Mouse (Mus musculus) CD4-positive helper T cell, adult 2 months (primary cell): ENCODE results near the gene Scin.
"Not testable (repeated sequence)": the region's sequence is repeated elsewhere in the genome, so short reads cannot be mapped to it uniquely, and the experiment has no call there.

Experiments used
- DNase-seq: peaks from one replicate; pipeline ENCODE4 v3.0.0-alpha.2; 2012; ENCODE audit warnings: low read depth, missing footprints, low spot score

Gene Scin

DNA sequence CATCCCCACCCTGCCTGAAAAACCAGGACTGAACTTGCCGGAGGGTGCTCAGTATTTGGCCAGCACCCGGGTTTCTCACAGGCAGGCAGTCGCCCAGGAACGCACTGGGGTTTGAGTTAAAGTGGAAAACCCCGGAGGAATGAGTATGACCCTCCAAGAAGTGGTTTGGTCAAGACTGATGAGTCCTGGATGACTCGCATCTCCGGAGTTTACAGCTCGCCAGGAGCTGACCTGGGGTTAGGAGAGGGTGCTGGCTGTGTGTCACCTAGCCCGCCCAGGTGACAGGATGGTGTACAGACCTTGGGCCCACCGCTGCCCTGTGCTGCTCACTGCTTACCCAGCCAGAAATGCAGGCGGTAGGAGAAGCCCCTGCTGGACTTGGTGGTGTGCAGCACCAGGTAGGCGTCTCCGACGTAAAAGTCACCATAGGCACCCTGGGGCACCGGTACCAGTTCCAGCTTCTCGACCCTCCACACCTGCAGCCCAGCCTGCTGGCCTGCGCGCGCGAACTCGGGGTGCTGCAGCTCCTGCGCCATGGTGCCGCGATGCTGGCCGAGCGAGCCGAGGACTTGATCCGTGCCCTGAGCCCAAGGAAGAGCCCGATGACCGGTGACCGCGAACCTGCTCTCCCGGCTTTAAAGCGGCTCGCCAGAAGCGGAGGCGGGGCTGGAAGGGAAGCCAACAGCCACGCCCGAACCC is at the start of gene Scin:
TSS of gene Scin (minus strand) at position 656 of the 699 bp plus-strand sequence.
- peak; percentile 11 for DNase-seq

DNA sequence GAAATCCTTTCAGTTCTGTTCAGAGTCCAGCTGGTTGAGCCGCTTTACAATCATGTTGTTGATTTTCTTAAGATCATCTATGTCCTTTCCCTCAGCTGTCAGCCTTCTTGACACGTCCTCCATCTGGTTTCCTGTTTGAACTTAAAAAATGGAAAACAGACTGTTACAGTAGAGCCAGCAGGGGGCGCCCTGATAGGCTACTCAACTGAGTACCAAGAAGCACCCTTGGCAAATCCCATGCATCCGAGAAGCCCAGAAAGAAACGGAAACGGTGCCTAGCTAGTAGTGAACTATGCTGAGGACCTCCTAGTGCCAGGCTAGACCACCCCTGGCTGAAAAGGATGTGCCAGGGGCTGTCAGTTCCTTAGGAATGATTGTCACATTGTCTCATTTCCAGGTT is 43.1 kb upstream of the Scin start:
- peak; percentile 49 for DNase-seq

DNA sequence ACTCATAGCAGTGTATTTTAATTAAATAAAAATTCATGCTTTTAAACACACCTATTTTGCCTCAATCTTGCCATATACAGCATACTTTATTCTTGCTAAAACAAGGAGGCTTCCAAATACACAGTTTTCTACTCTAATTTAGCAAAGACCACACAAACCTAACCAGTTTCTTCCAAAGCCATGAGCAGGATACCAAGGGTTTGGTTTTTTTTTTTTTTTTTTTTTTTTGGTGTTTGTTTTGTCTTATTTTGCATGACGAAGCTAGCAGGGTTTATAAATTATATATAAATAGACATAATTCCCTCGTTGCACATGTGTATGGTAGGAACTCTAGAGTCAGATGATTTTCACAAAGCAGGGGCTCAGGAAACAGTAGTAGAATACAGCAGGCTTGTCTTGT is 42.1 kb upstream of the Scin start:
- DNase-seq, result no peak

DNA sequence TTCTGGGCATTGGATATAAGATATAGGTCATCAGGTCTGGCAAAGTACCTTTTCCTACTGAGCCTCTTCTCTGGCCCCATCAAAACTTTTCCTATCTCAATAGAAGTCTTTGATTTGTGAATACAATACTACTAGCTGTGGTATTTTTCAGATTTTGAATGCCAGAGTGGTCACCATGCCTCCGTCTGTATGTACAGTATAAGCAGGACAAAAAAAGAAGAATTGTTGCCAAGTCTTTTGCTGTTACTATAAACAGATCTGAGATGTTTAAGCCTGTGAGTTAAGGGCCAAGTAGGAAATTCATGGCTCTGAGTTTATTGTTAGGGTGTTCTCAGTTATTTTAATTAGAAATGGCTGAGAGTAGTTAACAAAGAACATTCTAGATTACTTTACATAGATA is 41.1 kb upstream of the Scin start:
- not testable (repeated sequence) for DNase-seq

DNA sequence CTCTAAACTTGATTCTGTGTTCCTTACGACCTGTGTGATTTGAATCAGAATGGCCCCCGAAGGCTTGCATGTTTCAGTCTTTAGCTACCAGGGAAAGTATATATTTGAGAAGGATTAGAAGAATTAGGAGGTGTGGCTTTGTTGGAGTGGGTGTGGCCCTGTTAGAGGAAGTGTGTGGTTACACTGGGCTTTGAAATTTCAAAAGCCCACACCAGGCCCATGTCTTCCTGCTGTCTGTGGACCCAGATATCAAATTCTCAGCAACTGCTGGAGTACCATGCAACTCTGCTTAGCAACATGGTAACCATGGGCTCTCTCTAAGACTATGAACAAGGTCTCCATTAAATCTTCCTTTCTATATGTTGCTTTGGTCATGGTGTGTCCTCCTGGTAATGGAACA is 37.6 kb upstream of the Scin start:
- no peak for DNase-seq

DNA sequence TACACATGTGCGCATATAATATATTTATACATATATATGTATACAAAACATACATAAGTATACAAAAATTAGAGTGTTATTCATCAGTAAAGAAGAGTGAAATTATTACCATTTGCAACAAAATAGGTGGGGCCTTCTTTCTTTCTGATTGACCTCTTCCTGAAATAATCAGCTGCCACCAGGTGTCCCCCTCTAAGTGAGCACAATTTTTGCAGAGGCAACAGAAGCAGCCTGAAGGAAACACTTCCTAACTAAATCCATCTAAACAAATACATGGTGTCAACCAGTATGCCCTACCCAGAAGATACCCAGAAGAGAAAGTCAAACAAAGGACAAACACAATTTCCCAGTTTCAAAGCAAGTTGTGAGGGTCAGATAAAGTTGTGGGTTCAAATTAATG is 35.6 kb upstream of the Scin start:
- no peak for DNase-seq

DNA sequence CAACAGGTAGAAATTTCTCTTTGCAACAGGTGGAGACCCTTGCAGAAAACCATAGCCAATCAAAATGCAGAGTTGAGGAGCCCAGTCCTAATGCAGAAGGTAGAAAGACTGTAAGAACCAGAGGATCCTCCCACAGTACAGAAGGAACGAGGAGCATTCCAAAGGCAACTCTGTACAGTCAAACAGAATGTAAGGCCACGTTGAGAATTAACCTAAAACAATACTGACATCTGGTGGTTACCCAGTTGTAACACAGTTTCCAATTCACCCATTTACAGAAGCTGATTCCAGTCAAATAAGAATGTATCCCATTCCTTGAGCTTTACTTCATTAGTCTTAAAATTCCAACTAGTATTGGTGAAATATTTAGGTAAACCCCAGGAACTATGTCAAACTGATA is 30.6 kb upstream of the Scin start:
- peak; percentile 32 for DNase-seq

DNA sequence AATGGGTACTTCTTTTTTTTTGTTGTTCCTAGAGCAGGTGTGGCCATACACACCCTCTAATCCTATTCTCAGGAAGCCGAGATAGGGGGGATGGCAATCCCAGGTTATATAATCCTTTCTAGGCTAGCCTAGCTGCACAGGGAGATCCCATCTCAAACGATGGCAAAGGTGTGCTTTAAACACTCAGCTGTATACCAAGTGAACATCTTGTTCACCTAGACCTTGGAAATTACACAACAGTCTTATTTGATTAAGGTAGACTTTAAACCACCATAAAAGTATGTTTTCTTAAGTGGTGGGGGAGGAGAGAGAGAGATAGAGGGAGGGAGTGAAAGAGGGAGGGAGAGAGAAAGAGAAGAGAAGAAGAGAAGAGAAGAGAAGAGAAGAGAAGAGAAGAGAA is 26.7 kb upstream of the Scin start:
- no peak for DNase-seq

DNA sequence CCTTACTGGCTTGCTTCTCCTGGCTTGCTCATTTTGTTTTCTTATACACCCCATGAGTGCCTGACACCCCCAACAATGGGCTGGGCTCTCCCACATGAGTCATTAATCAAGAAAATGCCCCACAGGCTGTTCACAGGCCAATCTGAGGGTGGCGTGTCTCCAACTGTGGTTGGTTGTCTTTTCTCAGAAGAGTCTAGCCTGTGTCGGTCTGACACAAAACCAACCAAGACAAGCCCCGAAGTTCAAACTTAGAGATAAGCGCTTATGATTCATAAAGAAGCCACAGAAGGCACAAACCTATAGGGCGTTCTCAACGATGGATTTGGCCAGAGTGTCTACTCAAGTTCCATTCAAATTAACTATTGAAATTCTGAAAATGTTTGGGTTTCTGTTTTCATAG is 20.2 kb upstream of the Scin start:
- DNase-seq, result no peak

DNA sequence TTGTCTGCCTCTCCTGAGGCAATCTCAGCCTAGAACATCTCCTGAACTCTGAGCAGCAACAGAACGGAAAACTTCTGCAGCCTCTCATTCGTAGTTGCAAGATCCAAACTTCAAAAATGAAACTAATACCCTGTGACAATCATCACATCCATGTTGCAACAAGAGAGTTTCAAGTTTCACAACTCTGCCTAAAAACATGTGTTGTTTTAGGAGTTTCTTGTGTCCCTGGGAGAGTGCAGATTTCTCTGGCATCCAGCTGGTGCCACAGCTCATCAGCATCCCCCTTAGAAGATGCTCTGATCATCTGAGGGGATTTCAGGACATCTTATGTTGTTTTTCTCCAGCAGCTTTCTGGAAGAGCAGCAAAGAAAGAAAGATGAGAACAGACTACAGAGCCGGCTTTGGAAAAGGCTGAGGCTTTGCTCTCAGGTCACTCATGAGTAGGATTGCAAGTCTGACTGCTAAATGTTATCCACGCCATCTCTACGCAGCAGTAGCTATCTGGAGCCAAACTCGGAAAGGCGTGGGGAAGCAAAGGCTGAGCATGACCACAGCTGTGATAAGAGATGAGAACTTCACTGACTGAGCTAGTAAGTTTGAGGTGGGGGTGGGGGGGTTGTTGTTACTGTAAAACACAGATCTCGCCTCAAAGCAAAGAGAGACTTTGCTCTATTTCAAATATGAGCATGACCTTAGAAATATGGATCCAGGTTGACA is 18.5 kb upstream of the Scin start:
- DNase-seq, result peak; percentile 5

DNA sequence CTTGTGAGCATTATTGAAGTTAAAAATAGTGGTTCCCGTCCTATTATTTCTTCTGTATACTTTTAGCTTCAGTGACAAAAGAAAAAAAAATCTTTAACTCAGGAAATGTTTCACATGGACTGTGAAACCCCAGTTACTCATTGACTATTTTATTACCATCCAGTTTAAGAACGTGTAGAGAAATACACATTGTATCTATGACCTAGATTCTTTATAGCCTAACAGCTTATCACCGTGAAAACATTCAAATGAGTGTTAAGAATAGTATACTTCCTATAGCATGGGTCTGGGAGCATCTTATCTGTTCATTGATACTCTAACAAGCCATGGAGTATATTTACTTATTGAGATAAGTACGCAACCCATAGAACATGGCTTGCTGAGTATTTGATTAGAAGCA is 13.3 kb upstream of the Scin start:
- DNase-seq, result no peak

DNA sequence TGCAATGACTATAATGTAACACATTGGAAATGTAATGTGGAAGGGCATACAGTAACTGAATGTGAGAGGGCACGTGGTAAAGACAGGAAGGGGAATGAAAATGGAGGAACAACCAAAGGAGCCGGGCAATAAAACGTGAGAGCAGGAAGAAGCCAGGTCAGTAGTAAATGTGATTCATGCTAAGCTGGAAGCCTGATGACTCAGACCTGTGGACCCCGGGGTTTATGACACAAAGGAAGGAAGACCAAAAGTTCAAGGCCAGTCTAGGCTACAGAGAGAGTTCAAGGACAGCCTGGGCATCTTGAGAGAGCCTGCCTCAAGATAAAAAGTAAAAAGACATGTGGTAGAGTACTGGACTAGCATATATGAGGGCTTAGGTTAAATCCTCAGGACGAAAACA is 12.5 kb upstream of the Scin start:
- no peak for DNase-seq

DNA sequence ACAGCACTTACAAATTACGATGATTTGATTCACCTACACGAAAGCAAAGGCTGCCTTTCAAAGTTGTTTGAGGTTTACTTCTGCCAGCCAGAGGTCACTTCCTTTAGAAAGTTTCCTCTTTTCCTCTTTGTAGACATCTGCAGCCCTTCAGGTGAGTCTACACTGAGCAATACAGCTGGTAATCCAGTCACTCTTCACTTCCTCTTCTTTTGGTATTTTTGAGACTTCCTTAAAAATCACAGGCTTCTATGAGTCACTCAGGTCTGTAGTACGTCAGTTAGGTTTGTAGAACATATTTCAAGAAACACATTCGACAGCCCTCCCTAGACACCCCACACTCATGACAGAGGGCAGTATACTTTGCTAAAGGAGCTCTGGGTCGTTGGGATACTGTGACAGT is 6.7 kb upstream of the Scin start:
- no peak for DNase-seq

DNA sequence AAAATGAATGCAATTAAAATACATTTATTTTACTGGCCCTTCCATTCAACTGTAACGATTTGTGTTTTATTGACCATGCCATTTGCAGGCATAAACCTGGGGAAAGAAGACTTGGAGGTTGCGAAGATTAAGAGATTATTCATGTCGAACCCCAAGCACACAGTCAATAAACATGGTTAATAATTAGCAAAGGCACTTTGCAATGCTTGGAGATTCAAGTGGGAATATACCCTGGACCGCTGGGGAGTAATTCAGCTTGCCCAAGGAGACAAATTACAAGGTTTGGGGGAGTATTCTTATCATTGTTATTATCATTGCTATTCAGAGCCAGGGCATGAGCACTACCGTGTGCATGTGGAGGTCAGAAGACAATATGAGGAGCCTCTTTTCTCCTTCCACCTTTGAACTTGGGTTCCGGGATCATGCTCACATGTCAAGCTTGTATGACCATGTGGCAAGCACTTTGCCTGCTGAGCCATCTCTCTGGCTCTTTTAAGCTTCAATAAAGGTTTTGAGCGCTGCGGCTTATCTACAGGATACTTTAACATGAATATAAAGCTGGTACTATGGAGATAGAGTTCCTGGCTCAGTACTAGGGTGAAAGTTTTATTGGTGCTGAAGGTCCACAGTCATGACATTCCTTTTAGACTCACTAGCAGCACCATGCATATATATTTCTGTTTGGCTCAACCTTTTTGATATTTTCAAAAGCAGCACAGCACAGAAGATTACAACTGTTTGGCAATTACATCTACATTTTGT is 5.6 kb upstream of the Scin start:
- DNase-seq, result no peak

DNA sequence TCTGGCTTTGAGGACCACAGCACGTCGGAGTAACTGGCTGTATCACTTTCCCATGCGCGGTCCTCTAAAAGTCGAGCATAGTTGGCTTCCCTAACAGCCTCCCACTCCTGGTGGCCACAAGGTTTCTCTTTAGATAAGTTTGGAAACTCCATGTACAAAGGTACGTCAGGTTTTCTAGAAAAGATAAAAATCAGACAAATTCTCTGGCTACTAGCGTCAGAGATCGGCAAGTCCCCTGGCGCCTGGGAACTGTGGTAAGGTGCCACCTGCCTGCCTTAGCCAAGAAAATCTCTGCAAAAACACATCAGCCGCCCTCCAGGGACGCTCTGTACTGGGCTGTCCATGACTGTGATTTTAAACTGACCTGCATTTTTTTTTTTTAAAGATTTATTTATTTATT is 501 bp upstream of the Scin start:
- peak; percentile 42 for DNase-seq

DNA sequence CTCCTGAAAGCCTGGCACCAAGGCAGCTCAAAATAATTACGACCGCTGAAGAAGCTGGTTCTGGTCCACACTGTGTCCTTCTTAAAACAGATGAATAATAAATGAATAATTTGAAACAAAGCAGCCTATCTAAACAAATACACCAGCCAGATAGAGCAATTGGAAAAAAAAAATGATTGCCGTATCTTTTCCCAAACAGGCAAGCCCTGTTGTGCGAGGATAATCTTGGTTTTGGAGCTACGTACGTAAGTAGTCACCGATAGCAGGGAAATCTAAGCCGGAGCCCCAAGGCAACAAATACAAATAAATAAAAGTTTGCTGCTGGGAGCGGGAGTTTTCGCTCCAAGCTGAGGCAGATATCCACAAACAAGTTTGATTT is 845 bp downstream of the Scin start:
- DNase-seq, result no peak

DNA sequence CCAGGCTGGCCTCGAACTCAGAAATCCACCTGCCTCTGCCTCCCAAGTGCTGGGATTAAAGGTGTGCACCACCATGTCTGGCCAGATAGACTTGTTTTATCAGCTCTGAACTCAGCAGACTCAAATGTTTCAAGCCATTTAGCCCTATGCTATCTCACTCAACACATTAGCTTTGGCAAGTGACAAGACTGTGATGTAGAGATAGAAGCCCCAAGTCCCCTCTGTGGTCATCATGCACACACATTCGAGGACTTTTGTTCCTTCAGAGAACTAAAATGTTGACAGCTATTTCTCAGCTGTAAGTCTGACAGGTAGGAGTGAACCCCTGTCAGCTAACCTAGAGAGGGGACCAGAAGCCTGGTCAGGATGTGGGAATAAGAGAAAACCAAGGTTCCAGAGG is 15.2 kb downstream of the Scin start:
- DNase-seq, result no peak

DNA sequence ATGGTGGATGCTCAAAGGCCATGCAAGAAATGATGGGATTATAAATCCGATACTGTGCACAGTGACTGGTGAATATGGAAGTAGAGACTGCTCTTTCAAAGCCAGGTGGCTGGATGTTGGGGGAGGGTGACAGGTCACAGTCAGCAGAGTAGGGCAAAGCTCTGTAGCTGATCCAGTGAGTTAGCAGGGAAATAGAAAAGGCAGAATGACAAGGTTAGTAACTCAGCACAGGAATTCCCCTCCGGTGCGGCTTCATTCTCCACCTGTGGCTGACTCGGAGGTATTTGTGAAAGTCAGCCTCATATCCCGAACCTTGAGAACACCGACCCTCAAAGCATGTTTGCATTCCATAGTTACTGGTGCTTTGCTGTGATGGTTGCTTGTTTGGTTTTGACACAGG is 17.0 kb downstream of the Scin start:
- DNase-seq, result no peak

DNA sequence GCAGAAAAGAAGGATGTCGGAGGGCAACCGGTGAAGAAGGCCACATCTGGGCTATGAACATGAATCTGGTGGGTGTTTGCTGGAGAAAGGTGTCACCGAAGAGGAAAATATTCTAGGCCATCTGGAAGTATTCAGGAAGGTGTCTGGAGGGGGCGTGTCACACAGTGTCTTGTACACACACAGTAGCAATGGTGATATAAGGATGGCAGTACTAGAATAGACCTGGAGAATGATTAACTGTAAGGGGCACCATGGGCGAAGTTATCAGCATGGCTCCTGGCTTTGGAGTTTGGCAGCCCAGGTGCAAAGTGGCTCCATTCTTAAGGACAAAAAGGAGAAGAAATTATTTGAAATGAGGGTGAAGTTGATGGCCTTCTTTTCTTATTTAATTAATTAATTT is 17.8 kb downstream of the Scin start:
- no peak for DNase-seq

DNA sequence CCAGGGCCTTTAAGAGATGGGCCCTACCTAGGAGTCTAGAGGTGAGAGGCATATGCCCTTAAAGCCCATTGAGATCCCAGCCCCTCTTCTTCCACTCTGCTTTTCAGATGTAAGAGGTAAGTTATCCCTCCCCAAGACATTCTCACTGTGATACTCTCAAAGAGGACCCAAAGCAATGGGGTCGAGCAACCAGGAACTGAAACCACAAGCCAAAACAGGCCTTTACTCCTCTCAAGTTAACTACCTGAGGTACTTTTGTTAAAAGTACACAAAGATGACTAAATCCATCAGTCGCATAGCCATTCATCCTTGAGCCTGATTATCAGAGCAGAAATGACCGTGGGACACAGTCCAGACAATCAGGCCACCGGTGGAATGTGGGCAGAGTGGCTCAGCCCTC is 19.1 kb downstream of the Scin start:
- no peak for DNase-seq

DNA sequence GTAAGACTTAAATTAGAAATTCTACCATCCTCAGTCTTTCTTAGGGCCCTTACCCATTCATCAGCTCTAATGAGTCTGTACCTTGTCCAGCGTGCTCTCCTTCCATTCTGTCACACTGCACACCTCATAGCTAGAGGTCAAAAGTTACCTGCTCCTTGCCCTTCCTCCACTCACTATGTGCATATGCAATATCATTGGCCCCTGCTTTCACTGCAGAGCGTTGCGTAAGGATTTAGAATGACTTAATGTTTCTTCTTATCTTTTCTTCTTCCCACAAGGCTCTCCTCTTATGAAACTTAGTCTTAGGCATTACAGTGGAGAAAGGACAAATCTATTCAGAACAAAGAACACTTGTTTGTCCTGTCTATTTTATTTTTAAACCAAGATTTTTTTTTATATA is 20.0 kb downstream of the Scin start:
- no peak for DNase-seq

DNA sequence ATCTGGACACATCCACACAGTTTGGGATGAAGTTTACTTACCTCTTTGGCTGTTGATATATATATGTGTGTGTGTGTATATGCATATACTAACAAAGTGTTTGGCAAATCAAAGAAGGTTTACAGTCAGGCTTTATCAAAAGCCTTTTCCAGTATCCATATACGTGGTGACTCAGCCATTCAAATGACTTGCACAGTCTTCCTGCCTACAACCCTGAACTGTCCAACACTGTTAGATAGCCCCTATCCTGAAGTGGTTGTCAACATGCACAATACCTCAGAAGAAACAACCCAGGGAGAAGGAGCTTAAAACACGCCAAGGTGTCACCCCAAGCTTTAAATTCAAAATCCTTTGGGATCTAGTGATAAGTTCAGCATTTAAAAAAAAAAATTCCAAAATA is 20.4 kb downstream of the Scin start:
- no peak for DNase-seq

DNA sequence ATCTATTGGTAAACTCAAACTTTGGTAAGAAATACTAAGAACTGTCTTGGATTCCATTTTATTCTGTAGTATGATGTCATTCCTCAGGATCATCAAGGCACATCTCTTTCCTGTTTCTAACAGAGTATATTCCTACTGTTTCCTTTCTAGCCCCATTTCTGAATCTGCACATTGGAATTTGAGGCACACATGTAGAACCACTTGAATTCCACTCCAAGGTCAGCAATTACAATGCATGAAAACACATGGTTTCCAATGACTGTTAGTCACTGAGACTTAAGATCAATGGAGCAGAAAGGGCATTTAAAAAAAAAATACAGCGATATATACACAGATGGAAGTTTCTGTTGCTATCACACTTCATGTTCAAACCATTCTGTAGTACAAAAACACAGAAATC is 24.8 kb downstream of the Scin start:
- DNase-seq, result no peak
